Mouse (Mus musculus) midbrain, embryonic 15.5 days (tissue): ENCODE measurements at regions not wholly inside any gene's neighbourhood (a gene's known extent, or its start where the extent isn't known, plus 50 kb on each side); places are given as distances from the start of the nearest gene placed in this dataset.

Experiments
- ATAC-seq: fragments of 200-750 bp; cut with Nextera tagmentation; replicated peaks from 2 replicates; pipeline ENCODE4 v1.8.0; 2017; ENCODE audit warnings: moderate TSS enrichment
- H3K27ac ChIP-seq: fragments of 300-500 bp; sonication (generic); 2 replicates; pipeline ENCODE4 v1.5.1; 2015; ENCODE audit warnings: mild to moderate bottlenecking, inconsistent platforms
- H3K27me3 ChIP-seq: fragments of 300-500 bp; sonication (generic); replicated peaks from 2 replicates; pipeline ENCODE4 v1.6.1; 2015; ENCODE audit warnings: inconsistent platforms
- H3K36me3 ChIP-seq: fragments of 300-500 bp; sonication (generic); replicated peaks from 2 replicates; pipeline ENCODE4 v1.6.1; 2015; ENCODE audit warnings: inconsistent platforms
- H3K4me1 ChIP-seq: fragments of 300-500 bp; sonication (generic); 2 replicates; pipeline ENCODE4 v1.6.1; 2015; ENCODE audit warnings: inconsistent platforms
- H3K4me2 ChIP-seq: fragments of 300-500 bp; sonication (generic); 2 replicates; pipeline ENCODE4 v1.6.1; 2015; ENCODE audit warnings: inconsistent platforms, mild to moderate bottlenecking, moderate library complexity
- H3K4me3 ChIP-seq: fragments of 300-500 bp; sonication (generic); 2 replicates; pipeline ENCODE4 v1.5.1; 2015; ENCODE audit warnings: mild to moderate bottlenecking, inconsistent platforms
- H3K9ac ChIP-seq: fragments of 300-500 bp; sonication (generic); 2 replicates; pipeline ENCODE4 v1.6.1; 2015; ENCODE audit warnings: mild to moderate bottlenecking, inconsistent platforms
- H3K9me3 ChIP-seq: fragments of 300-500 bp; sonication (generic); 2 replicates; pipeline ENCODE4 v1.6.1; 2016; ENCODE audit warnings: inconsistent platforms
- WGBS: fragments of 180-500 bp; shearing (Covaris S2); methylation state at CpG from one replicate; pipeline ENCODE4 v1.1.7; 2015; ENCODE audit warnings: mixed read lengths; 5-methylcytosine and 5-hydroxymethylcytosine counted together

- Histone ChIP-seq H3K9ac (no peak overlapping the region), H3K4me2 (no peak overlapping the region), H3K9me3 (no peaks in the 10 kb centered on the region), H3K4me1 (no peaks in the 10 kb centered on the region), H3K27ac (no peak overlapping the region), H3K36me3 (no peaks in the 10 kb centered on the region), H3K4me3 (no peak overlapping the region), H3K27me3 (no peaks in the 10 kb centered on the region)
- ATAC-seq: no peak
- WGBS: 48% methylated on average over 6 of the region's 6 CpGs
Observed at GRCm38 (mm10) chr16:75104894-75105293, 481.0 kb downstream of the Lipi start.

- peak overlapping the region; percentile 64 for H3K4me2 ChIP-seq
- WGBS: 18% methylated on average over 6 of the region's 6 CpGs
- no peak overlapping the region for H3K27ac ChIP-seq
- 0 out of 2 replicates have a peak, but pooled peaks have one; percentile 51 for ATAC-seq
- no peaks in the 10 kb centered on the region for H3K27me3 ChIP-seq
- no peaks in the 10 kb centered on the region for H3K9me3 ChIP-seq
- peaks cover 21% of the 10 kb centered on the region for H3K4me1 ChIP-seq
- peak overlapping the region; percentile 37 for H3K4me3 ChIP-seq
- peak overlapping the region; percentile 15; the same call in 1 of the 2 replicates for H3K9ac ChIP-seq
- H3K36me3 ChIP-seq: no peaks in the 10 kb centered on the region
Observed at GRCm38 (mm10) chr16:75093163-75093562, 492.7 kb downstream of the Lipi start.

- peaks cover 21% of the 10 kb centered on the region for H3K4me1 ChIP-seq
- peak overlapping the region; percentile 64 for H3K4me2 ChIP-seq
- no peaks in the 10 kb centered on the region for H3K27me3 ChIP-seq
- 5% methylated on average over 12 of the region's 12 CpGs for WGBS
- no peaks in the 10 kb centered on the region for H3K36me3 ChIP-seq
- H3K9me3 ChIP-seq: no peaks in the 10 kb centered on the region
- H3K9ac ChIP-seq: peak overlapping the region; percentile 15
- H3K27ac ChIP-seq: peak overlapping the region; percentile 56; the same call in 1 of the 2 replicates
- H3K4me3 ChIP-seq: peak overlapping the region; percentile 37
- peak; percentile 86 for ATAC-seq
Observed at GRCm38 (mm10) chr16:75092471-75093130, 493.3 kb downstream of the Lipi start.

GRCm38 (mm10) chr16:75091931-75092330, 493.9 kb downstream of the Lipi start:
- Histone ChIP-seq H3K27ac (no peak overlapping the region), H3K9me3 (no peaks in the 10 kb centered on the region), H3K4me1 (peaks cover 21% of the 10 kb centered on the region), H3K4me3 (peak overlapping the region; percentile 37), H3K4me2 (peak overlapping the region; percentile 64), H3K9ac (peak overlapping the region; percentile 15), H3K27me3 (no peaks in the 10 kb centered on the region), H3K36me3 (no peaks in the 10 kb centered on the region)
- WGBS: 41% methylated on average over 2 of the region's 2 CpGs
- ATAC-seq: no peak

GRCm38 (mm10) chr16:75089383-75090035, 496.4 kb downstream of the Lipi start:
- Histone ChIP-seq H3K27me3 (no peaks in the 10 kb centered on the region), H3K4me1 (peaks cover 21% of the 10 kb centered on the region), H3K9ac (no peak overlapping the region), H3K9me3 (no peaks in the 10 kb centered on the region), H3K36me3 (no peaks in the 10 kb centered on the region), H3K4me2 (no peak overlapping the region), H3K27ac (no peak overlapping the region), H3K4me3 (no peak overlapping the region)
- 39% methylated on average over 6 of the region's 6 CpGs for WGBS
- no peak for ATAC-seq

GRCm38 (mm10) chr16:75088701-75089100, 497.2 kb downstream of the Lipi start:
- Histone ChIP-seq H3K9ac (no peak overlapping the region), H3K4me3 (no peak overlapping the region), H3K9me3 (no peaks in the 10 kb centered on the region), H3K4me2 (no peak overlapping the region), H3K36me3 (no peaks in the 10 kb centered on the region), H3K27ac (no peak overlapping the region), H3K27me3 (no peaks in the 10 kb centered on the region), H3K4me1 (peaks cover 21% of the 10 kb centered on the region)
- ATAC-seq: no peak
- 73% methylated on average over 5 of the region's 5 CpGs for WGBS

GRCm38 (mm10) chr16:75065281-75065680, 520.6 kb downstream of the Lipi start:
- WGBS: 87% methylated on average over 5 of the region's 5 CpGs
- Histone ChIP-seq H3K27me3 (no peaks in the 10 kb centered on the region), H3K27ac (no peak overlapping the region), H3K4me1 (no peaks in the 10 kb centered on the region), H3K36me3 (no peaks in the 10 kb centered on the region), H3K9ac (no peak overlapping the region), H3K4me3 (no peak overlapping the region), H3K9me3 (no peaks in the 10 kb centered on the region), H3K4me2 (no peak overlapping the region)
- no peak for ATAC-seq

- Histone ChIP-seq H3K9me3 (no peaks in the 10 kb centered on the region), H3K36me3 (no peaks in the 10 kb centered on the region), H3K4me3 (no peak overlapping the region), H3K4me1 (no peaks in the 10 kb centered on the region), H3K4me2 (no peak overlapping the region), H3K27ac (no peak overlapping the region), H3K27me3 (no peaks in the 10 kb centered on the region), H3K9ac (no peak overlapping the region)
- ATAC-seq: no peak
Observed at GRCm38 (mm10) chr16:75052953-75053352, 532.9 kb downstream of the Lipi start.

- H3K36me3 ChIP-seq: no peaks in the 10 kb centered on the region
- WGBS: 76% methylated on average over 2 of the region's 2 CpGs
Observed at GRCm38 (mm10) chr16:75045969-75046368, 539.9 kb downstream of the Lipi start.

More at GRCm38 (mm10) chr16:75045969-75046368, 539.9 kb downstream of the Lipi start:
- Histone ChIP-seq H3K4me3 (no peak overlapping the region), H3K27me3 (no peaks in the 10 kb centered on the region), H3K9ac (no peak overlapping the region), H3K4me2 (no peak overlapping the region), H3K4me1 (no peaks in the 10 kb centered on the region), H3K27ac (no peak overlapping the region), H3K9me3 (no peaks in the 10 kb centered on the region)
- no peak for ATAC-seq
